Mouse (Mus musculus): ENCODE measurements around the gene Krt1. TPM values are rescaled to one million over a fixed set of nuclear protein-coding genes. Genes with fewer than 3 reads are reported as not detected.

The Krt1 gene
- polyA plus RNA-seq, 1 experiment from 2014 or later = 16.9 TPM

DNA sequence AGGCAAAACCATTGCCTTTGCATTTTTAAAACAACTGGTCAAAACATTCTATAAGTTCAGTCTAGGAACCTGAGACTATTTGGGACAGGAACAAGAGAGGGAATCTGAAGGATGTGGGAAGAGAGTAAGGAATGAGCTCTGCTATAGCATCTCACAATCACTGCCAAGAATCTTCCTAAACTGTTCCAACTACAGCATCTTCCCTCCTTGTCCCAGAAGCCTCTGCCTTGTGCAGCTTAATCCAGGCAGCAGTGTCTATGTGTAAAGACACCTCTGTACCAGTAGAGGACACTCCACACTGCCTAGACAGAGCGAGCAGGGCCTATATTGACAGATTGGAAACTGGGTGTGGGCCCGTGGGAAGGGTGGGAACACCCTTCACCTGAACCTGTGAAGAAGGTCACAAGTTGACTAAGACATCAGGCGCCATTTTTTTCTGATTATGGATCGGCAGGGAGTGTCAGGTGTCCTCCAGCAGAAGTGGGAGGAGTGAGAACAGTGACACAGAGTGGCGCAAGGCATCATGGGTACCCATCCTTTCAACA lies 15.7 kb downstream of the Krt1 start:
- Histone ChIP-seq H3K4me1 (ENCODE audit: control insufficient read depth, insufficient read depth, low read depth, low read length) (no peaks in the 10 kb centered on the region), H3K4me3 (ENCODE audit: low read length) (no peak overlapping the region), H3K36me3 (ENCODE audit: control insufficient read depth, insufficient read depth, low read length) (no peaks in the 10 kb centered on the region), H3K4me2 (ENCODE audit: low read length) (no peak overlapping the region), H3K27ac (ENCODE audit: low read depth, low read length) (no peak overlapping the region), H3K27me3 (replicated peaks; ENCODE audit: control insufficient read depth, insufficient read depth, low read length) (no peaks in the 10 kb centered on the region), H3K9ac (ENCODE audit: low read depth, low read length) (no peak overlapping the region), H3K9me3 (ENCODE audit: control insufficient read depth, low read length) (no peaks in the 10 kb centered on the region)
- WGBS = 58% methylated on average over 5 of the region's 5 CpGs
- ATAC-seq = no peak

DNA sequence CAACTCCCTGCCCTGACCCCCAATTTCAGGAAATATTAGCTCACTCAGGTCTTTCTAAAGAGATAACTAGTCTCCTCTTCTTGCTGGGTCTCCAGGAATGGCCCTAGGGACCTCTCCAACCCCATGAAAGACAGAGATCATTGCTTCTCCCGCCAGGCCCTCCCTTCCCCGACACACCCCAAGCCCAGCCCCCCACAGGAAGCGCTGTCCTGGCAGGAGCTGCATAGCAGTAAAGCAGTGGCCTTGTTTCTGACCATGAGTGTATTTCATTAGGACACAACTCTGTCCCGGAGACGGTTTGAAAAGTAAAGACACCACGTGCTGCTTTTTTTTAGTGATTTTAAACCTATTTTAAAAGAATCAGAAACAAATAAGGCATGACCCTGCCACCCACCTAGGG lies 17.5 kb downstream of the Krt1 start:
- 57% methylated on average over 6 of the region's 6 CpGs for WGBS
- Histone ChIP-seq H3K27ac (ENCODE audit: low read depth, low read length) (no peak overlapping the region), H3K4me3 (ENCODE audit: low read length) (no peak overlapping the region), H3K4me1 (ENCODE audit: control insufficient read depth, insufficient read depth, low read depth, low read length) (no peaks in the 10 kb centered on the region), H3K36me3 (ENCODE audit: control insufficient read depth, insufficient read depth, low read length) (no peaks in the 10 kb centered on the region), H3K9me3 (ENCODE audit: control insufficient read depth, low read length) (no peaks in the 10 kb centered on the region), H3K9ac (ENCODE audit: low read depth, low read length) (no peak overlapping the region), H3K4me2 (ENCODE audit: low read length) (no peak overlapping the region), H3K27me3 (replicated peaks; ENCODE audit: control insufficient read depth, insufficient read depth, low read length) (no peaks in the 10 kb centered on the region)
- no peak for ATAC-seq

DNA sequence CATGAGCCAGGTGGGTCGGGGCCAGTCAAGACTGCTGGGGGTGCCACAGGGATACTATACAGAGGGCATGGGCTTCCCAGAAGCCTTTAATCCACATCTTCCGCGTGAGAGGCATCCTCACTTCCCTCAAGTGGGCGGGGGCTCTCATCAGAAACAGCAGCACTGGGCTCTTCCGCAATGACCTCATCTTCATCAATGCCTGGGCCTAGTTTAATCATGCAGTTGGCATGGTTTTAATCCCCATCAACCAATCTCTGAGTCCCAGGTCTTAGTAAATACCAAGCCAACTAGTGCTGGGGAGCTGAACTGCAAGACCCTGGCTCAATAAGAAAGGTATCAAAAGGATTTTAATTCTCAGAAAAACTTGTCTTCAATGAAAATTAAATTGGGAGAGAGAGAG lies 21.2 kb downstream of the Krt1 start:
- H3K9me3 ChIP-seq (ENCODE audit: control insufficient read depth, low read length) = no peaks in the 10 kb centered on the region
- no peaks in the 10 kb centered on the region for H3K36me3 ChIP-seq (ENCODE audit: control insufficient read depth, insufficient read depth, low read length)
- H3K4me1 ChIP-seq (ENCODE audit: control insufficient read depth, insufficient read depth, low read depth, low read length) = no peaks in the 10 kb centered on the region
- H3K9ac ChIP-seq (ENCODE audit: low read depth, low read length) = no peak overlapping the region
- ATAC-seq = no peak
- H3K27me3 ChIP-seq (replicated peaks; ENCODE audit: control insufficient read depth, insufficient read depth, low read length) = no peaks in the 10 kb centered on the region
- H3K27ac ChIP-seq (ENCODE audit: low read depth, low read length) = no peak overlapping the region
- no peak overlapping the region for H3K4me3 ChIP-seq (ENCODE audit: low read length)
- H3K4me2 ChIP-seq (ENCODE audit: low read length) = no peak overlapping the region
- WGBS = 60% methylated on average over 5 of the region's 5 CpGs

DNA sequence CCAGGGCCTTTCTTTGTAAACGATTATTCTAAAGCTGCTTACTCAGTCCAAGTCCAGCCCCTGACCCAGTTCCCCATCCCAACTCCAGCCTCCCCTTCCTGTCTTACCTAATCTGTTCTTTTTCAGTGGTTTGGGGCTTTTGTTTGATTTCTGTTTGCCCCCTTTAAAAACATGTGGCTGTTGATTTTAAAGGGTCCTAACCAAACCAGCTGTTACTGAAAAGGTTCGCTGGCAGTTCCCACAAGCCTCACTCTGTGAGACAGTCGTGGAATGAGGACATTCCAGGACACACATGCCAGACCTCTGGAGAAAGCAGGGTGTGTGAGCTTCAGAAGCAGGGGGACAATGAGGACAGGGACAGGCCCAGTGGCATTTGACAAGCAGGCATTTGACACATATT lies 28.8 kb downstream of the Krt1 start:
- no peaks in the 10 kb centered on the region for H3K27me3 ChIP-seq (replicated peaks; ENCODE audit: control insufficient read depth, insufficient read depth, low read length)
- 45% methylated on average over 3 of the region's 3 CpGs for WGBS
- no peak overlapping the region for H3K9ac ChIP-seq (ENCODE audit: low read depth, low read length)
- H3K4me3 ChIP-seq (ENCODE audit: low read length) = no peak overlapping the region
- no peaks in the 10 kb centered on the region for H3K36me3 ChIP-seq (ENCODE audit: control insufficient read depth, insufficient read depth, low read length)
- no peaks in the 10 kb centered on the region for H3K4me1 ChIP-seq (ENCODE audit: control insufficient read depth, insufficient read depth, low read depth, low read length)
- H3K4me2 ChIP-seq (ENCODE audit: low read length) = no peak overlapping the region
- H3K27ac ChIP-seq (ENCODE audit: low read depth, low read length) = no peak overlapping the region
- ATAC-seq = no peak
- H3K9me3 ChIP-seq (ENCODE audit: control insufficient read depth, low read length) = no peaks in the 10 kb centered on the region

DNA sequence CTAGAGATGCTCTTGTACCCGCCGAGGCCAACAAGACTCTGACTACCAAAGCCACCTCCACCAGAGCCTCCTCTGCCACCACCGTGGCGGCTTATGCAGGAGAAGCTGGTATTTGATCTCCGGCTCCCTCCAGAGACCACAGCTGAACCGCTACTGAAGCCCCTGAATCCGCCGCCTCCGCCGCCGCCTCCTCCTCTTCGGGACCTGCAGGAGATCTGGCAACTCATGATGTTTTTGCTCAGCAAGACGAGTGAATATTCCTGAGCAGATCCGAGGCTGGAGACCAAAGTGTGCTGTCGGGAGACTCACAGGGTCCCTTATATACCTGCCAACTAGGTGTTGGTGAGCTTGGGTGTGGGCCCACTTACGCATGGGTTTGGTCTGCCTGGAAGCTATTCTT lies 32.7 kb downstream of the Krt1 start, which contains the start of gene Krt2:
Gene Krt2, minus strand, starts transcription at position 295 of the 400 bp plus-strand sequence.
- ATAC-seq = no peak
- 81% methylated on average over 16 of the region's 16 CpGs for WGBS
- H3K27ac ChIP-seq (ENCODE audit: low read depth, low read length) = no peak within 1 kb of the TSS

DNA sequence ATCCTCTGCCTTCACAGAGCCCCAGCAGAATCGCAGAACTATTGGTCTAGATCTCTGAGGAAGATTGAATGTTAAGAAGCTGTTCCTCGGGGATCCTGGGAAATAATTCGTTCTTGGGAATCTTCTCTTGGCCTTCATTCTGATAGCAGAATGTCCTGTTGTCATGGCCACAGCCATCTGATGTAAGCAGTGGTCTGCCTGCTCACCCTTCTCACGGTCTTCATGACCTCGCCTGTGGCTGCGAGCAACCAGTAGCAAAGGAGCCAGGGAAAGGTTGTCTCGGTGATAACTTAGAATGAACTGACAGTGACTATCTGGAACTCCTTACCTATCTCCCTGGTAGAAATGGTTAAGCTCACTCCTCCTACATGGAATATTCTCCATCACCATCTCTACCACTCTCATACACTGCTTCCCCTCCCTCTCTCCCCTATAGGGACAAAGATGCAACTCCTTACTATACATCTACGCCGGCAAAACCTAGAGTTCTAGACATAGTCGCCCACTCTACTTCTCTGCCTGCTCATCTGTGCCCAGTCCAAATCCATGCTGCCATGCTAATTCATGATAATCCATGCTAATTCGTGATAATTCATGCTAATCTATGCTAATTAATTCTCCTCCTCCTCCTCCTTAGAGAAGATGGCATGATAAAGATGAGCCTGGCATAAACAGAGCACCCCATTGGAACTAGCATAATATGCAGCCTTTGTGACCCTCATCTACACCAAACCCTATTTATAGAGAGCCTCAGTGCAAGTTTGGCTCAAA lies 47.4 kb downstream of the Krt1 start:
- Histone ChIP-seq H3K4me1 (ENCODE audit: control insufficient read depth, insufficient read depth, low read depth, low read length) (peaks cover 8% of the 10 kb centered on the region), H3K27ac (ENCODE audit: low read depth, low read length) (no peak overlapping the region), H3K9me3 (ENCODE audit: control insufficient read depth, low read length) (no peaks in the 10 kb centered on the region), H3K4me3 (ENCODE audit: low read length) (no peak overlapping the region), H3K4me2 (ENCODE audit: low read length) (no peak overlapping the region), H3K9ac (ENCODE audit: low read depth, low read length) (no peak overlapping the region), H3K27me3 (replicated peaks; ENCODE audit: control insufficient read depth, insufficient read depth, low read length) (no peaks in the 10 kb centered on the region), H3K36me3 (ENCODE audit: control insufficient read depth, insufficient read depth, low read length) (no peaks in the 10 kb centered on the region)
- no peak for ATAC-seq
- WGBS = 53% methylated on average over 11 of the region's 11 CpGs

More for the DNA sequence above, 32.7 kb downstream of the Krt1 start, which contains the start of gene Krt2:
- no peaks in the 10 kb centered on the region for H3K27me3 ChIP-seq (replicated peaks; ENCODE audit: control insufficient read depth, insufficient read depth, low read length)
- H3K4me3 ChIP-seq (ENCODE audit: low read length) = no peak within 1 kb of the TSS
- no peaks in the 10 kb centered on the region for H3K9me3 ChIP-seq (ENCODE audit: control insufficient read depth, low read length)
- H3K4me2 ChIP-seq (ENCODE audit: low read length) = no peak within 1 kb of the TSS
- no peak within 1 kb of the TSS for H3K9ac ChIP-seq (ENCODE audit: low read depth, low read length)
- H3K4me1 ChIP-seq (ENCODE audit: control insufficient read depth, insufficient read depth, low read depth, low read length) = no peaks in the 10 kb centered on the region
- no peaks in the 10 kb centered on the region for H3K36me3 ChIP-seq (ENCODE audit: control insufficient read depth, insufficient read depth, low read length)

DNA sequence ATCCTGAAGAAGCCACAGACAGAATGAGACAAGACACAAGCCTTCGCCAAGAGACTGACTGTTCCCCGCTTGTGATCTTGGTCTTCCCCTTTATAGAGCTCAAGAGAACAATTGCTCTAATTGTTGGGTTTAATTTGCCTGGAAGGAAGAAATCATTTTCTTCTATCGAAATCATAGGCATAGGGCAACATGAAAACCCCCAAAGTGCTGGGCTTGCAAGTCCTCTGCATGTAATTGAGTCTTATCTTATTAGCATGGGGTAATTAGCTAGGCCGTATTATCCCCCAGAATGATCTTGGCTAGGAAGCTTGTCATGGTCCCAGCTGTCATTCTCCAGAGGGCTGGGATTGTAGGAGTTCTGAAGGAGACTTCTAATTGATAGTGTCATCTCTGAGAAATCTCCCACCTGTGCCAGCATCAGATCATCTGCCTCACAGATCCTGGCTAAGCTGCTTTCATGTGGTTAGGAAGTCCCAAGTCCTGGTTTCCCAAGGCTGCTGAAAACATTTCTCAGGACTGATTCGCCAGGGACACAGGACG lies 48.2 kb downstream of the Krt1 start, which contains the start of gene Krt73:
Gene Krt73, minus strand, starts transcription at position 51 of the 540 bp plus-strand sequence.
- H3K9ac ChIP-seq (ENCODE audit: low read depth, low read length) = no peak within 1 kb of the TSS
- no peaks in the 10 kb centered on the region for H3K36me3 ChIP-seq (ENCODE audit: control insufficient read depth, insufficient read depth, low read length)
- no peaks in the 10 kb centered on the region for H3K9me3 ChIP-seq (ENCODE audit: control insufficient read depth, low read length)
- no peak within 1 kb of the TSS for H3K4me2 ChIP-seq (ENCODE audit: low read length)
- no peak within 1 kb of the TSS for H3K4me3 ChIP-seq (ENCODE audit: low read length)
- WGBS = 58% methylated on average over 6 of the region's 6 CpGs
- H3K4me1 ChIP-seq (ENCODE audit: control insufficient read depth, insufficient read depth, low read depth, low read length) = peaks cover 8% of the 10 kb centered on the region
- H3K27ac ChIP-seq (ENCODE audit: low read depth, low read length) = no peak within 1 kb of the TSS; the same call in 1 of the 2 replicates
- peak; percentile 54; the same call in 1 of the 2 replicates for ATAC-seq
- no peaks in the 10 kb centered on the region for H3K27me3 ChIP-seq (replicated peaks; ENCODE audit: control insufficient read depth, insufficient read depth, low read length)

Small RNA genes within 50 kb of the gene (microRNA-seq; reads per million reads assigned to microRNA genes)
- gene Gm44356 = not detected

Other genes starting within 250 kb of the Krt1 start
- gene Gm5414, start 222.6 kb downstream of the Krt1 start, polyA plus RNA-seq (2015; fragmentation: Nextera tagmentation; extraction: Ambion mirVana) = not detected in 2 replicates
- gene Gm5478, start 203.4 kb downstream of the Krt1 start, polyA plus RNA-seq (2015; fragmentation: Nextera tagmentation; extraction: Ambion mirVana) = not detected in 2 replicates
- not detected in 2 replicates for gene Krt6b, start 170.5 kb downstream of the Krt1 start, polyA plus RNA-seq (2015; fragmentation: Nextera tagmentation; extraction: Ambion mirVana)
- gene Krt6a, start 156.5 kb downstream of the Krt1 start, polyA plus RNA-seq (2015; fragmentation: Nextera tagmentation; extraction: Ambion mirVana) = 0.17 and 0.18 TPM in 2 replicates
- gene Krt5, start 137.9 kb downstream of the Krt1 start, polyA plus RNA-seq (2015; fragmentation: Nextera tagmentation; extraction: Ambion mirVana) = 0.15 and 0.22 TPM in 2 replicates
- 1.7 and 1.8 TPM in 2 replicates for gene Krt71, start 107.7 kb downstream of the Krt1 start, polyA plus RNA-seq (2015; fragmentation: Nextera tagmentation; extraction: Ambion mirVana)
- gene Krt72, start 64.3 kb downstream of the Krt1 start, polyA plus RNA-seq (2015; fragmentation: Nextera tagmentation; extraction: Ambion mirVana) = 0.24 and 0.38 TPM in 2 replicates
- gene Krt73, start 48.4 kb downstream of the Krt1 start, polyA plus RNA-seq (2015; fragmentation: Nextera tagmentation; extraction: Ambion mirVana) = 1.9 and 2.0 TPM in 2 replicates
- 0.20 TPM in 1 of 2 replicates, not detected in the other for gene Krt2, start 32.6 kb downstream of the Krt1 start, polyA plus RNA-seq (2015; fragmentation: Nextera tagmentation; extraction: Ambion mirVana)
- gene Krt77, start 18.9 kb upstream of the Krt1 start, polyA plus RNA-seq (2015; fragmentation: Nextera tagmentation; extraction: Ambion mirVana) = 0.53 and 0.56 TPM in 2 replicates
- gene Krt76, start 42.1 kb upstream of the Krt1 start, polyA plus RNA-seq (2015; fragmentation: Nextera tagmentation; extraction: Ambion mirVana) = not detected in 2 replicates
- 0.09 TPM in 1 of 2 replicates, not detected in the other for gene Krt4, start 73.9 kb upstream of the Krt1 start, polyA plus RNA-seq (2015; fragmentation: Nextera tagmentation; extraction: Ambion mirVana)
- gene Krt79, start 89.5 kb upstream of the Krt1 start, polyA plus RNA-seq (2015; fragmentation: Nextera tagmentation; extraction: Ambion mirVana) = 0.65 and 0.83 TPM in 2 replicates
- gene Krt78, start 103.5 kb upstream of the Krt1 start, polyA plus RNA-seq (2015; fragmentation: Nextera tagmentation; extraction: Ambion mirVana) = 0.08 TPM in 1 of 2 replicates, not detected in the other
- gene Krt8, start 153.7 kb upstream of the Krt1 start, polyA plus RNA-seq (2015; fragmentation: Nextera tagmentation; extraction: Ambion mirVana) = 5.4 and 6.2 TPM in 2 replicates
- 11.8 and 13.6 TPM in 2 replicates for gene Krt18, start 177.4 kb upstream of the Krt1 start, polyA plus RNA-seq (2015; fragmentation: Nextera tagmentation; extraction: Ambion mirVana)
- 76.0 and 84.8 TPM in 2 replicates for gene Eif4b, start 223.0 kb upstream of the Krt1 start, polyA plus RNA-seq (2015; fragmentation: Nextera tagmentation; extraction: Ambion mirVana)
- gene Tns2, start 249.6 kb upstream of the Krt1 start, polyA plus RNA-seq (2015; fragmentation: Nextera tagmentation; extraction: Ambion mirVana) = 8.7 and 14.9 TPM in 2 replicates